Mouse (Mus musculus) embryonic stem cell, embryonic (primary cell): ENCODE data around the gene Gm3238.
"Not testable (repeated sequence)": the region's sequence is repeated elsewhere in the genome, so short reads cannot be mapped to it uniquely, and the experiment has no call there.

ENCODE experiments used
- CTCF ChIA-PET, 4 experiments: fragments of 300-600 bp in 2 of 4; fragments of 350-600 bp in 2 of 4; sonication (Branson Sonifier 250); formaldehyde crosslinking; loops; one replicate each; lab custom pipeline; 2022; ENCODE audit warnings: inconsistent platforms in 2 of 4; lab: Charles Lee
- POLR2A ChIA-PET, 4 experiments: fragments of 300-600 bp in 2 of 4; fragments of 350-600 bp in 2 of 4; sonication (Branson Sonifier 250); formaldehyde crosslinking; loops; one replicate each; lab custom pipeline; 2022; ENCODE audit warnings: antibody characterized with exemption in 4 of 4, inconsistent platforms in 1 of 4; lab: Charles Lee

The Gm3238 gene

GRCm38 (mm10) chr10:77771225-77771624 is at the start of gene Gm3238:
Gene Gm3238, minus strand, starts transcription at chr10:77771325.
- POLR2A ChIA-PET, CTCF ChIA-PET: not testable (repeated sequence)

GRCm38 (mm10) chr10:77819203-77819602 is 48.1 kb upstream of the Gm3238 start:
- CTCF ChIA-PET: no interaction called here
- POLR2A ChIA-PET: no interaction called here

GRCm38 (mm10) chr10:77818523-77818922 is 47.4 kb upstream of the Gm3238 start:
- POLR2A ChIA-PET: no interaction called here
- CTCF ChIA-PET: no interaction called here

GRCm38 (mm10) chr10:77815514-77815913 is 44.4 kb upstream of the Gm3238 start:
- ChIA-PET CTCF (interaction anchor here in 3 of 4 experiments (0.6 to 1.4 kb wide), 10 partner anchors 17 to 249 kb away, joined by 3 to 7 read pairs (median 3); partner anchors contain the start of gene Krtap10-10 (in 1 of the 3)), POLR2A (no interaction called here)

- POLR2A ChIA-PET: interaction anchor here in 1 of 4 experiments (0.6 kb wide), 1 partner anchor 130 kb away, joined by 3 read pairs; no protein-coding TSS in a partner anchor
- CTCF ChIA-PET: interaction anchor here in 2 of 4 experiments (0.7 to 1.3 kb wide), 5 partner anchors 8 to 111 kb away, joined by 3 to 4 read pairs (median 3); no protein-coding TSS in a partner anchor
Measured at GRCm38 (mm10) chr10:77814382-77814781, 43.3 kb upstream of the Gm3238 start, which contains the start of gene Gm2696. Gene Gm2696, plus strand, starts transcription at chr10:77814682.

- POLR2A ChIA-PET: interaction anchor here in 1 of 4 experiments (1.5 kb wide), 1 partner anchor 12 kb away, joined by 3 read pairs; no protein-coding TSS in a partner anchor
Measured at GRCm38 (mm10) chr10:77811743-77812142, 40.6 kb upstream of the Gm3238 start, which contains the start of gene Gm9507. Gene Gm9507, minus strand, starts transcription at chr10:77811843.

GRCm38 (mm10) chr10:77804095-77804494 is 33.0 kb upstream of the Gm3238 start:
- ChIA-PET POLR2A (no interaction called here), CTCF (no interaction called here)

More at GRCm38 (mm10) chr10:77811743-77812142, 40.6 kb upstream of the Gm3238 start, which contains the start of gene Gm9507:
- CTCF ChIA-PET: no interaction called here

GRCm38 (mm10) chr10:77798921-77799508 is 27.9 kb upstream of the Gm3238 start, which contains the start of gene Gm19668:
Gene Gm19668, minus strand, starts transcription at chr10:77799133.
- ChIA-PET POLR2A (interaction anchor here in 2 of 4 experiments (0.5 to 1.3 kb wide), 2 partner anchors 217 to 1395 kb away, joined by 3 to 5 read pairs; partner anchors contain the start of gene Pttg1ip (in 1 of the 2)), CTCF (interaction anchor here in 2 of 4 experiments (0.5 to 0.7 kb wide), 2 partner anchors 9 to 17 kb away, joined by 3 read pairs; no protein-coding TSS in a partner anchor)

GRCm38 (mm10) chr10:77798164-77798920 is 27.2 kb upstream of the Gm3238 start:
- POLR2A ChIA-PET: not testable (repeated sequence)
- CTCF ChIA-PET: interaction anchor here in 2 of 4 experiments (0.5 to 0.7 kb wide), 2 partner anchors 9 to 17 kb away, joined by 3 read pairs; no protein-coding TSS in a partner anchor

- CTCF ChIA-PET: no interaction called here
- POLR2A ChIA-PET: no interaction called here
Measured at GRCm38 (mm10) chr10:77797677-77798076, 26.6 kb upstream of the Gm3238 start.

GRCm38 (mm10) chr10:77794976-77795375 is 23.9 kb upstream of the Gm3238 start, which contains the start of gene Gm9639:
Gene Gm9639, minus strand, starts transcription at chr10:77795076.
- ChIA-PET POLR2A (interaction anchor here in 1 of 4 experiments (0.6 kb wide), 1 partner anchor 32 kb away, joined by 4 read pairs; no protein-coding TSS in a partner anchor), CTCF (interaction anchor here in 2 of 4 experiments (0.6 to 0.8 kb wide), 2 partner anchors 278 to 1449 kb away, joined by 3 to 4 read pairs; no protein-coding TSS in a partner anchor)

GRCm38 (mm10) chr10:77788621-77789020 is 17.5 kb upstream of the Gm3238 start:
- ChIA-PET CTCF (no interaction called here), POLR2A (no interaction called here)

- POLR2A ChIA-PET, CTCF ChIA-PET: not testable (repeated sequence)
Measured at GRCm38 (mm10) chr10:77787876-77788275, 16.8 kb upstream of the Gm3238 start, which contains the start of gene Gm7137. Gene Gm7137, minus strand, starts transcription at chr10:77788200.

- POLR2A ChIA-PET, CTCF ChIA-PET: not testable (repeated sequence)
Measured at GRCm38 (mm10) chr10:77783396-77783795, 12.3 kb upstream of the Gm3238 start.

GRCm38 (mm10) chr10:77782442-77782841 is 11.3 kb upstream of the Gm3238 start, which contains the start of gene Gm3250:
Gene Gm3250, minus strand, starts transcription at chr10:77782542.
- CTCF ChIA-PET, POLR2A ChIA-PET: not testable (repeated sequence)

GRCm38 (mm10) chr10:77776844-77777243 is 5.7 kb upstream of the Gm3238 start, which contains the start of gene Gm7138:
Gene Gm7138, minus strand, starts transcription at chr10:77776944.
- POLR2A ChIA-PET: not testable (repeated sequence)

GRCm38 (mm10) chr10:77772142-77772541 is 1.0 kb upstream of the Gm3238 start:
- CTCF ChIA-PET, POLR2A ChIA-PET: not testable (repeated sequence)

More at GRCm38 (mm10) chr10:77776844-77777243, 5.7 kb upstream of the Gm3238 start, which contains the start of gene Gm7138:
- CTCF ChIA-PET: not testable (repeated sequence)

GRCm38 (mm10) chr10:77769727-77770126 is 1.4 kb downstream of the Gm3238 start:
- ChIA-PET CTCF (no interaction called here), POLR2A (no interaction called here)

GRCm38 (mm10) chr10:77759582-77759981 is 11.5 kb downstream of the Gm3238 start, which contains the start of gene Gm3233:
Gene Gm3233, minus strand, starts transcription at chr10:77759682.
- POLR2A ChIA-PET, CTCF ChIA-PET: not testable (repeated sequence)
